Mouse (Mus musculus) embryonic facial prominence, embryonic 11.5 days (tissue): ENCODE results near the gene Gjb4. TPM values are rescaled to one million over a fixed set of nuclear protein-coding genes. Genes with fewer than 3 reads are reported as not detected.

Experiments used
- ATAC-seq: fragments of 200-750 bp; cut with Nextera tagmentation; replicated peaks from 2 replicates; pipeline ENCODE4 v1.8.0; 2017; ENCODE audit warnings: low read depth; ENCODE audit not compliant: insufficient number of reproducible peaks, low FRiP score, low TSS enrichment
- DNase-seq: peaks from one replicate; pipeline ENCODE4 v3.0.0-alpha.2; 2015; ENCODE audit warnings: low spot score
- H3K27ac ChIP-seq: fragments of 300-500 bp; sonication (generic); replicated peaks from 2 replicates; pipeline ENCODE4 v1.5.1; 2014; ENCODE audit warnings: mild to moderate bottlenecking, low read depth, low read length, control low read depth
- H3K27me3 ChIP-seq: fragments of 300-500 bp; sonication (generic); 2 replicates; pipeline ENCODE4 v1.6.1; 2014; ENCODE audit warnings: mild to moderate bottlenecking, low read length, moderate library complexity, mixed read lengths; ENCODE audit not compliant: control insufficient read depth, insufficient read depth
- H3K36me3 ChIP-seq: fragments of 300-500 bp; sonication (generic); replicated peaks from 2 replicates; pipeline ENCODE4 v1.6.1; 2014; ENCODE audit warnings: low read depth, mild to moderate bottlenecking, low read length, moderate library complexity, mixed read lengths; ENCODE audit not compliant: control insufficient read depth, insufficient read depth
- H3K4me1 ChIP-seq: fragments of 300-500 bp; sonication (generic); 2 replicates; pipeline ENCODE4 v1.6.1; 2014; ENCODE audit warnings: low read length, mixed read lengths; ENCODE audit not compliant: control insufficient read depth, insufficient read depth
- H3K4me2 ChIP-seq: fragments of 300-500 bp; sonication (generic); 2 replicates; pipeline ENCODE4 v1.6.1; 2014; ENCODE audit warnings: low read depth, mild to moderate bottlenecking, control low read depth, low read length, moderate library complexity
- H3K4me3 ChIP-seq: fragments of 300-500 bp; sonication (generic); 2 replicates; pipeline ENCODE4 v1.5.1; 2014; ENCODE audit warnings: low read depth, low read length, control low read depth
- H3K9ac ChIP-seq: fragments of 300-500 bp; sonication (generic); replicated peaks from 2 replicates; pipeline ENCODE4 v1.6.1; 2014; ENCODE audit warnings: mild to moderate bottlenecking, control low read depth, low read length
- H3K9me3 ChIP-seq: fragments of 300-500 bp; sonication (generic); replicated peaks from 2 replicates; pipeline ENCODE4 v1.6.1; 2016; ENCODE audit warnings: mild to moderate bottlenecking, low read length, inconsistent platforms, mixed read lengths; ENCODE audit not compliant: control insufficient read depth
- WGBS: fragments of 180-500 bp; shearing (Covaris S2); extraction: QIAGEN DNeasy Blood & Tissue Kit; methylation state at CpG from one replicate; pipeline ENCODE4 v1.1.7; 2014; 5-methylcytosine and 5-hydroxymethylcytosine counted together
- polyA plus RNA-seq: library from polyadenylated mRNA; unstranded; fragments of >200 nt; fragmentation: Nextera tagmentation; extraction: Ambion mirVana; gene quantifications from 2 replicates; pipeline ENCODE4 v1.2.1, GENCODE M21; 2014

The Gjb4 gene
- polyA plus RNA-seq: 0.18 and 0.20 TPM in 2 replicates

GRCm38 (mm10) chr4:127353951-127354438 is at the start of gene Gjb4:
TSS of gene Gjb4 (minus strand) at chr4:127354081.
- Histone ChIP-seq H3K9ac (no peak within 1 kb of the TSS), H3K27ac (no peak within 1 kb of the TSS), H3K4me2 (no peak within 1 kb of the TSS), H3K4me3 (no peak within 1 kb of the TSS), H3K9me3 (no peaks in the 10 kb centered on the region), H3K4me1 (no peaks in the 10 kb centered on the region; the same call in 1 of the 2 replicates), H3K27me3 (no peaks in the 10 kb centered on the region; the same call in 1 of the 2 replicates), H3K36me3 (no peaks in the 10 kb centered on the region)
- ATAC-seq (no peak), DNase-seq (no peak)
- WGBS: 48% methylated on average over 8 of the region's 8 CpGs

GRCm38 (mm10) chr4:127402614-127403013 is 48.7 kb upstream of the Gjb4 start:
- H3K4me2 ChIP-seq: no peak overlapping the region
- no peaks in the 10 kb centered on the region for H3K36me3 ChIP-seq
- no peaks in the 10 kb centered on the region for H3K27me3 ChIP-seq
- DNase-seq: peak; percentile 46
- no peak overlapping the region for H3K4me3 ChIP-seq
- no peak overlapping the region for H3K9ac ChIP-seq
- no peaks in the 10 kb centered on the region for H3K9me3 ChIP-seq
- no peak for ATAC-seq
- no peak overlapping the region for H3K27ac ChIP-seq
- WGBS: 64% methylated on average over 3 of the region's 3 CpGs
- no peaks in the 10 kb centered on the region for H3K4me1 ChIP-seq

- Histone ChIP-seq H3K9me3 (no peaks in the 10 kb centered on the region), H3K27ac (no peak overlapping the region), H3K9ac (no peak overlapping the region), H3K4me1 (no peaks in the 10 kb centered on the region), H3K4me2 (no peak overlapping the region), H3K4me3 (no peak overlapping the region), H3K27me3 (no peaks in the 10 kb centered on the region), H3K36me3 (no peaks in the 10 kb centered on the region)
- WGBS: 91% methylated on average over 4 of the region's 4 CpGs
- ATAC-seq (no peak), DNase-seq (no peak)
Observed at GRCm38 (mm10) chr4:127402166-127402565, 48.3 kb upstream of the Gjb4 start.

- ATAC-seq: no peak
- H3K4me1 ChIP-seq: no peaks in the 10 kb centered on the region
- H3K27me3 ChIP-seq: no peaks in the 10 kb centered on the region
- H3K9ac ChIP-seq: no peak overlapping the region
- 68% methylated on average over 11 of the region's 11 CpGs for WGBS
- H3K4me2 ChIP-seq: no peak overlapping the region
- no peak for DNase-seq
- H3K9me3 ChIP-seq: no peaks in the 10 kb centered on the region
- no peaks in the 10 kb centered on the region for H3K36me3 ChIP-seq
- no peak overlapping the region for H3K27ac ChIP-seq
- no peak overlapping the region for H3K4me3 ChIP-seq
Observed at GRCm38 (mm10) chr4:127400165-127401145, 46.6 kb upstream of the Gjb4 start.

- Histone ChIP-seq H3K9ac (no peak overlapping the region), H3K4me1 (no peaks in the 10 kb centered on the region), H3K27ac (no peak overlapping the region), H3K4me3 (no peak overlapping the region), H3K27me3 (no peaks in the 10 kb centered on the region), H3K9me3 (no peaks in the 10 kb centered on the region), H3K4me2 (no peak overlapping the region), H3K36me3 (no peaks in the 10 kb centered on the region)
- no peak for DNase-seq
- ATAC-seq: no peak
- WGBS: 64% methylated on average over 4 of the region's 4 CpGs
Observed at GRCm38 (mm10) chr4:127395591-127395990, 41.7 kb upstream of the Gjb4 start.

- no peak overlapping the region for H3K4me2 ChIP-seq
Observed at GRCm38 (mm10) chr4:127389645-127390044, 35.8 kb upstream of the Gjb4 start.

GRCm38 (mm10) chr4:127377344-127377743 is 23.5 kb upstream of the Gjb4 start:
- Histone ChIP-seq H3K9me3 (no peaks in the 10 kb centered on the region), H3K4me1 (no peaks in the 10 kb centered on the region), H3K4me2 (no peak overlapping the region), H3K36me3 (no peaks in the 10 kb centered on the region), H3K27me3 (no peaks in the 10 kb centered on the region), H3K9ac (no peak overlapping the region), H3K4me3 (no peak overlapping the region), H3K27ac (no peak overlapping the region)
- DNase-seq (peak; percentile 21), ATAC-seq (no peak)
- 21% methylated on average over 4 of the region's 4 CpGs for WGBS

More at GRCm38 (mm10) chr4:127389645-127390044, 35.8 kb upstream of the Gjb4 start:
- Histone ChIP-seq H3K9ac (no peak overlapping the region), H3K9me3 (no peaks in the 10 kb centered on the region), H3K27ac (no peak overlapping the region), H3K36me3 (no peaks in the 10 kb centered on the region), H3K27me3 (no peaks in the 10 kb centered on the region), H3K4me3 (no peak overlapping the region), H3K4me1 (no peaks in the 10 kb centered on the region)
- DNase-seq (no peak), ATAC-seq (no peak)
- 74% methylated on average over 13 of the region's 13 CpGs for WGBS

GRCm38 (mm10) chr4:127375541-127376177 is 21.8 kb upstream of the Gjb4 start:
- ATAC-seq: no peak
- no peak overlapping the region for H3K9ac ChIP-seq
- DNase-seq: no peak
- H3K27ac ChIP-seq: no peak overlapping the region
- no peaks in the 10 kb centered on the region for H3K4me1 ChIP-seq
- no peaks in the 10 kb centered on the region for H3K36me3 ChIP-seq
- no peak overlapping the region for H3K4me3 ChIP-seq
- H3K4me2 ChIP-seq: no peak overlapping the region
- no peaks in the 10 kb centered on the region for H3K27me3 ChIP-seq
- H3K9me3 ChIP-seq: no peaks in the 10 kb centered on the region
- WGBS: 82% methylated on average over 17 of the region's 17 CpGs
